Mouse (Mus musculus) MN1 (cell line): ENCODE data around the gene Fsd1l.
"Not testable (repeated sequence)": the region's sequence is repeated elsewhere in the genome, so short reads cannot be mapped to it uniquely, and the experiment has no call there.

Experiments
- DNase-seq: peaks from one replicate; pipeline ENCODE4 v3.0.0-alpha.2; 2016; ENCODE audit warnings: low spot score

Fsd1l gene

GRCm38 (mm10) chr4:53628924-53629323, 2.3 kb upstream of the Fsd1l start:
- peak; percentile 35 for DNase-seq

- DNase-seq, result no peak
These were observed 332 bp upstream of the Fsd1l start for GRCm38 (mm10) chr4:53630963-53631315.

GRCm38 (mm10) chr4:53632011-53632349, 709 bp downstream of the Fsd1l start:
- no peak for DNase-seq

GRCm38 (mm10) chr4:53635336-53635735, 4.1 kb downstream of the Fsd1l start:
- no peak for DNase-seq

- DNase-seq, result no peak
These were observed 6.1 kb downstream of the Fsd1l start for GRCm38 (mm10) chr4:53637269-53637909.

GRCm38 (mm10) chr4:53638549-53639123, 7.4 kb downstream of the Fsd1l start:
- DNase-seq, result no peak

- no peak for DNase-seq
These were observed 26.8 kb downstream of the Fsd1l start for GRCm38 (mm10) chr4:53658029-53658428.

- no peak for DNase-seq
These were observed 29.4 kb downstream of the Fsd1l start for GRCm38 (mm10) chr4:53660711-53661110.

- DNase-seq, result no peak
These were observed 50.8 kb downstream of the Fsd1l start for GRCm38 (mm10) chr4:53682092-53682491.

GRCm38 (mm10) chr4:53688965-53689364, 57.7 kb downstream of the Fsd1l start:
- no peak for DNase-seq

GRCm38 (mm10) chr4:53691418-53691817, 60.1 kb downstream of the Fsd1l start:
- DNase-seq, result no peak

- not testable (repeated sequence) for DNase-seq
These were observed 77.9 kb downstream of the Fsd1l start for GRCm38 (mm10) chr4:53709166-53709565.

- DNase-seq, result no peak
These were observed 78.8 kb downstream of the Fsd1l start for GRCm38 (mm10) chr4:53710021-53710420.

GRCm38 (mm10) chr4:53710555-53711328, 79.5 kb downstream of the Fsd1l start:
- DNase-seq, result no peak

- no peak for DNase-seq
These were observed 82.4 kb downstream of the Fsd1l start, which contains the start of gene Fktn for GRCm38 (mm10) chr4:53713704-53714050. Fktn (plus strand) TSS chr4:53713998.

GRCm38 (mm10) chr4:53714051-53714814, 83.0 kb downstream of the Fsd1l start:
- peak; percentile 94 for DNase-seq

GRCm38 (mm10) chr4:53715977-53716376, 84.7 kb downstream of the Fsd1l start:
- DNase-seq, result peak; percentile 17

- DNase-seq, result no peak
These were observed 86.3 kb downstream of the Fsd1l start for GRCm38 (mm10) chr4:53717546-53717945.

- no peak for DNase-seq
These were observed 87.0 kb downstream of the Fsd1l start for GRCm38 (mm10) chr4:53718261-53718660.

- DNase-seq, result no peak
These were observed 91.2 kb downstream of the Fsd1l start for GRCm38 (mm10) chr4:53722506-53722905.

GRCm38 (mm10) chr4:53726100-53726499, 94.8 kb downstream of the Fsd1l start:
- not testable (repeated sequence) for DNase-seq

GRCm38 (mm10) chr4:53728121-53728520, 96.8 kb downstream of the Fsd1l start:
- DNase-seq, result no peak
